Mouse (Mus musculus) lung, postnatal 0 days (tissue): ENCODE data around the gene Tmem104. TPM values are rescaled to one million over a fixed set of nuclear protein-coding genes. Genes with fewer than 3 reads are reported as not detected.

Experiments used
- ATAC-seq: fragments of 200-750 bp; cut with Nextera tagmentation; 2 replicates; pipeline ENCODE4 v1.8.0; 2017; ENCODE audit warnings: moderate library complexity
- DNase-seq: peaks from one replicate; pipeline ENCODE4 v3.0.0-alpha.2; 2016; ENCODE audit warnings: low spot score
- H3K27ac ChIP-seq: fragments of 300-500 bp; sonication (generic); 2 replicates; pipeline ENCODE4 v1.5.1; 2014; ENCODE audit warnings: antibody characterized with exemption, mild to moderate bottlenecking, low read length, mixed read lengths
- H3K27me3 ChIP-seq: fragments of 300-500 bp; sonication (generic); replicated peaks from 2 replicates; pipeline ENCODE4 v1.6.1; 2014; ENCODE audit warnings: low read length, mixed read lengths; ENCODE audit not compliant: insufficient read depth
- H3K36me3 ChIP-seq: fragments of 300-500 bp; sonication (generic); 2 replicates; pipeline ENCODE4 v1.6.1; 2014; ENCODE audit warnings: low read length, mixed read lengths; ENCODE audit not compliant: insufficient read depth
- H3K4me1 ChIP-seq: fragments of 300-500 bp; sonication (generic); 2 replicates; pipeline ENCODE4 v1.6.1; 2014; ENCODE audit warnings: antibody characterized with exemption, low read depth, low read length, mixed read lengths; ENCODE audit not compliant: insufficient read depth
- H3K4me2 ChIP-seq: fragments of 300-500 bp; sonication (generic); replicated peaks from 2 replicates; pipeline ENCODE4 v1.6.1; 2014; ENCODE audit warnings: low read depth, mild to moderate bottlenecking, low read length, moderate library complexity, mixed read lengths
- H3K4me3 ChIP-seq: fragments of 300-500 bp; sonication (generic); 2 replicates; pipeline ENCODE4 v1.5.1; 2014; ENCODE audit warnings: low read depth, low read length
- H3K9ac ChIP-seq: fragments of 300-500 bp; sonication (generic); replicated peaks from 2 replicates; pipeline ENCODE4 v1.6.1; 2014; ENCODE audit warnings: low read depth, mild to moderate bottlenecking
- H3K9me3 ChIP-seq: fragments of 300-500 bp; sonication (generic); 2 replicates; pipeline ENCODE4 v1.6.1; 2016; ENCODE audit warnings: low read length, mixed read lengths
- CTCF ChIP-seq: IDR thresholded peaks from 2 replicates; pipeline ENCODE4 v1.5.1; 2016; ENCODE audit warnings: antibody characterized with exemption, mild to moderate bottlenecking
- EP300 ChIP-seq: IDR thresholded peaks from 2 replicates; pipeline ENCODE4 v1.6.1; 2016; ENCODE audit warnings: antibody characterized with exemption, mild to moderate bottlenecking, control low read depth
- WGBS: fragments of 180-500 bp; shearing (Covaris S2); extraction: QIAGEN DNeasy Blood & Tissue Kit; methylation state at CpG from one replicate; pipeline ENCODE4 v1.1.7; 2014; 5-methylcytosine and 5-hydroxymethylcytosine counted together
- polyA plus RNA-seq: library from polyadenylated mRNA; unstranded; fragments of >200 nt; fragmentation: Nextera tagmentation; extraction: Ambion mirVana; gene quantifications from 2 replicates; pipeline ENCODE4 v1.2.1, GENCODE M21; 2015

The Tmem104 gene
- polyA plus RNA-seq, 1 experiment from 2014 or later: 9.6 TPM

- Histone ChIP-seq H3K36me3 (no peaks in the 10 kb centered on the region), H3K27ac (no peak overlapping the region), H3K27me3 (no peaks in the 10 kb centered on the region), H3K4me1 (peaks cover 10% of the 10 kb centered on the region; the same call in 1 of the 2 replicates), H3K9ac (no peak overlapping the region), H3K9me3 (no peaks in the 10 kb centered on the region), H3K4me2 (no peak overlapping the region), H3K4me3 (no peak overlapping the region)
- WGBS: 90% methylated on average over 6 of the region's 6 CpGs
- no peak for ATAC-seq
- TF ChIP-seq EP300 (no peak), CTCF (no peak)
- no peak for DNase-seq
Observed at GRCm38 (mm10) chr11:115274771-115275170, 87.5 kb downstream of the Tmem104 start.

DNA sequence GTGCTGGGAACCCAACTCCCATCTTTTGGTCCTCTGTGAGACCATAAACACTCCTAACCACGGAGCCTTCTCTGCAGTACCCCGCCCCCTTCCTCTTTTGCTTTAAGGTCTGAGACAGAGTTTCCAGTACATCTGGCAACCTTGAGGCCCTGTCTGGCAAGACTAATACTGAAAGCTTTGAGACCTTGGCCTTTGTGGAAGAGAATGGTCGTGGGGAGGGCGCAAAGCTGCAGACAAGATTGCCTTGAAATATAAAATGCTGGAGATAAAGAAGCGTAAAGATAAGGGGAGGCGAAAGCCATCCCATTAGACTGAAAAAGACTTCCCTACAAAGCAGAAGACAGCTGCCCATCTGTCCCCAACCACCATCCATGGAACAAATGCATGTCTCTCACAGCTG is 88.2 kb downstream of the Tmem104 start:
- Histone ChIP-seq H3K9ac (no peak overlapping the region), H3K27ac (no peak overlapping the region), H3K9me3 (no peaks in the 10 kb centered on the region), H3K27me3 (no peaks in the 10 kb centered on the region), H3K4me1 (peaks cover 10% of the 10 kb centered on the region; the same call in 1 of the 2 replicates), H3K4me3 (no peak overlapping the region), H3K36me3 (no peaks in the 10 kb centered on the region), H3K4me2 (no peak overlapping the region)
- ATAC-seq (no peak), DNase-seq (no peak)
- TF ChIP-seq CTCF (no peak), EP300 (no peak)
- WGBS: 69% methylated on average over 6 of the region's 6 CpGs

- Histone ChIP-seq H3K36me3 (no peaks in the 10 kb centered on the region), H3K27ac (no peak overlapping the region), H3K27me3 (no peaks in the 10 kb centered on the region), H3K4me2 (peak overlapping the region; percentile 87), H3K4me1 (peaks cover 10% of the 10 kb centered on the region; the same call in 1 of the 2 replicates), H3K9me3 (no peaks in the 10 kb centered on the region), H3K9ac (no peak overlapping the region), H3K4me3 (no peak overlapping the region)
- no peak for TF ChIP-seq EP300
- no peak for TF ChIP-seq CTCF
- DNase-seq: no peak
- no peak for ATAC-seq
- WGBS: 58% methylated on average over 3 of the region's 3 CpGs
Observed at GRCm38 (mm10) chr11:115275954-115276353, 88.7 kb downstream of the Tmem104 start.

DNA sequence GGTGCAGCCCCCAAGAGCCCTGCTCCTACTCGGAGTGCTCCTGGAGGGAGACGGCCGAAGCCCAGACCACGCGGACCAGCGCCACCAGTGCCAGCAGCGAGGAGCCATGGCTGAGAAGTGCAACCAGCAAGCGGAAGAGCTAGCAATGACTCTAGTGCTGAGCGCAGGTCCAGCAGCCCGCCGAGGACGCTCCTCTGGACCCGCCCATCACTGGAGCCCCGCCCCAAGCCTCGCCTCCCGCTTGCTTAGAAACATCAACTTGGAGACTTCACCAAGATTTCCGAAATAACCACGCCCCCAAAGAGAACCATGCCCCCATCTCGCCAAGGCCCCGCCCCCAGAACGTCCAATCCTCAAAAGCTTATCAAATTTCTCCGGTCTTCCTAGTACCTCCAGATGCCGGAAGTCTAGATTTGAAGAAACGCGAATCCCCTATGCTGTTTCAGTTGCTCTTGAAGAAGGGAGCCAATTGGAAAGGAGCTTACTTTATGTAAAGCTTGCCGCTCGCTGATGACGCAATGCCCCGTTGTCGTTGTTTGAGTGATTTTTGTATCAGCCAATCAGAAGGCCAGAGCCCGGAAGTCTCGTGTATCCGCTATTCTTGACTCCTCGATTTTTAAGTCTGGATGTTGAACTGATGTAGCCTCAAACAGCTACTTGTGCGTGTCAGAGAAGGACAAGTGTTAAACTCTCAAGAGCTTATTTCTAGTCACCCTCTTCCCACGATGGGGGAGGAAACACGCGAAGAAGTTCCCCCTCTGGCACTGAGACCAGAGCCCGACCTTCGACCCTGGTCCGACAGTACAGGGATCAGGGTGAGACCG is 89.7 kb downstream of the Tmem104 start, which contains the start of gene Fdxr:
Gene Fdxr, minus strand, starts transcription at position 271 of the 824 bp plus-strand sequence.
- no peaks in the 10 kb centered on the region for H3K36me3 ChIP-seq
- 0% methylated on average over 42 of the region's 42 CpGs for WGBS
- peak within 1 kb of the TSS; percentile 43 for H3K9ac ChIP-seq
- ATAC-seq (peak; percentile 97), DNase-seq (peak; percentile 100)
- no peaks in the 10 kb centered on the region for H3K27me3 ChIP-seq
- H3K27ac ChIP-seq: peak within 1 kb of the TSS; percentile 85
- peak within 1 kb of the TSS; percentile 55 for H3K4me3 ChIP-seq
- H3K4me1 ChIP-seq: peaks cover 10% of the 10 kb centered on the region; the same call in 1 of the 2 replicates
- no peaks in the 10 kb centered on the region for H3K9me3 ChIP-seq
- TF ChIP-seq EP300 (peak; percentile 92), CTCF (peak; percentile 36; the same call in 1 of the 2 replicates)
- peak within 1 kb of the TSS; percentile 87 for H3K4me2 ChIP-seq

DNA sequence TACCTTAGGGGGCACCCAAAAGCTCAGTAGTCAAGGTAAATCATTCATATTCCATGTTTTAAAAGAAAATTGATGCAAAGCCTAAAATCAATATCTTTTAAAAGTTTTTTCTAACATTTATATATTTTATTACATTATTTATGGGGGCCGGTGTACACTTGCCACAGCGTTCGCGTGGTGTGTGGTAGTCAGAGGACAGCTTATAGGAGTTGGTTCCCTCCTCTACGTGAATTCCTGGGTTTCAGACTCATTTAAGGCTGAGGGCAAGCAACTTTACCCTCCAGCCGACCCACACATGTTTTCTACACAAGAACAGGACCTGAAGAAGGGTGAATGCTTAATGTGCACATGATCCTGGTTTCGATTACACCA is 90.3 kb downstream of the Tmem104 start:
- ATAC-seq: no peak
- Histone ChIP-seq H3K4me2 (peak overlapping the region; percentile 70), H3K9me3 (no peaks in the 10 kb centered on the region), H3K27me3 (no peaks in the 10 kb centered on the region), H3K9ac (peak overlapping the region; percentile 43), H3K27ac (peak overlapping the region; percentile 85), H3K36me3 (no peaks in the 10 kb centered on the region), H3K4me1 (peaks cover 10% of the 10 kb centered on the region; the same call in 1 of the 2 replicates), H3K4me3 (peak overlapping the region; percentile 53)
- no peak for DNase-seq
- TF ChIP-seq EP300: no peak
- no peak for TF ChIP-seq CTCF
- 20% methylated on average over 7 of the region's 7 CpGs for WGBS

DNA sequence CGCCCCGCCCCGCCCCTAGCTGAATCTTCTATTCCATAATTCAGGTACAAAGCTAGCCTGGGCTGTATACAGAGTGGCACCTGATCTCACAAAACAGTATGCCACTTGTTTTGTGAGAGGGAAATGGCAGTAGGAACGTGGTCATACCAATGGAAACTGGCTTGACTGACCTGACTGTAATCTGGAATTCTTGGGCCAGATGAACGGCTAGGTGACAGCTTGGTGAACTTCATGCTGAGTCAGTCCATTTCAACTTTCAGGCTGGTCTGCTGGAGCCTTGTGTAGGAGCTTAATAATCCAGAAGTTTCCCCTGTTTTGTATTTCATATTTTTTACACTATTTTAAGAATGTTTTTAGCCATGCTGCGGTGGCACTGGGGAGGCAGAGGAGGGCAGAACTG is 90.9 kb downstream of the Tmem104 start:
- Histone ChIP-seq H3K4me1 (peaks cover 10% of the 10 kb centered on the region; the same call in 1 of the 2 replicates), H3K27me3 (no peaks in the 10 kb centered on the region), H3K4me2 (peak overlapping the region; percentile 70; the same call in 1 of the 2 replicates), H3K27ac (no peak overlapping the region), H3K9me3 (no peaks in the 10 kb centered on the region), H3K4me3 (no peak overlapping the region), H3K9ac (no peak overlapping the region), H3K36me3 (no peaks in the 10 kb centered on the region)
- WGBS: 70% methylated on average over 6 of the region's 6 CpGs
- DNase-seq: no peak
- TF ChIP-seq EP300: no peak
- TF ChIP-seq CTCF: no peak
- ATAC-seq: no peak
